Mouse (Mus musculus) ES-Bruce4 (cell line): ENCODE data around the gene Fam83g. TPM values are rescaled to one million over a fixed set of nuclear protein-coding genes. Genes with fewer than 3 reads are reported as not detected.

Source experiments
- H3K27ac ChIP-seq: 2 replicates; pipeline ENCODE4 v1.5.1; 2012; ENCODE audit warnings: low read length, inconsistent platforms; ENCODE audit not compliant: insufficient read depth
- H3K27me3 ChIP-seq: 2 replicates; pipeline ENCODE4 v1.6.1; 2012; ENCODE audit warnings: mild to moderate bottlenecking, low read length, inconsistent platforms; ENCODE audit not compliant: control insufficient read depth, poor library complexity, insufficient read depth, severe bottlenecking
- H3K36me3 ChIP-seq: 2 replicates; pipeline ENCODE4 v1.6.1; 2012; ENCODE audit warnings: inconsistent platforms, mild to moderate bottlenecking, low read length, moderate library complexity; ENCODE audit not compliant: control insufficient read depth, poor library complexity, insufficient read depth, severe bottlenecking
- H3K4me1 ChIP-seq: one replicate; pipeline ENCODE4 v1.8.1; 2011; ENCODE audit warnings: low read length; ENCODE audit not compliant: control insufficient read depth, insufficient read depth
- H3K4me3 ChIP-seq: 2 replicates; pipeline ENCODE4 v1.5.1; 2011; ENCODE audit warnings: low read depth, mild to moderate bottlenecking, low read length
- H3K9ac ChIP-seq: 2 replicates; pipeline ENCODE4 v1.6.1; 2012; ENCODE audit warnings: low read depth, mild to moderate bottlenecking, inconsistent platforms; ENCODE audit not compliant: poor library complexity, severe bottlenecking
- H3K9me3 ChIP-seq: replicated peaks from 2 replicates; pipeline ENCODE4 v1.6.1; 2012; ENCODE audit warnings: mild to moderate bottlenecking, low read length, inconsistent platforms; ENCODE audit not compliant: control insufficient read depth, poor library complexity, insufficient read depth, severe bottlenecking
- CTCF ChIP-seq: IDR thresholded peaks from one replicate; pipeline ENCODE4 v1.8.1; 2011; ENCODE audit warnings: low read depth, low read length
- EP300 ChIP-seq: IDR thresholded peaks from 2 replicates; pipeline ENCODE4 v1.6.1; 2011; ENCODE audit warnings: low read depth, low read length; ENCODE audit not compliant: insufficient read depth
- POLR2A ChIP-seq: IDR thresholded peaks from one replicate; pipeline ENCODE4 v1.8.1; 2011; ENCODE audit warnings: low read length; ENCODE audit not compliant: insufficient read depth
- polyA plus RNA-seq: library from polyadenylated mRNA; stranded (reverse); fragments of >200 nt; gene quantifications from 2 replicates; pipeline ENCODE4 v1.2.4, GENCODE M21; 2011; ENCODE audit warnings: low read depth; ENCODE audit not compliant: missing spikeins, insufficient read depth, insufficient read length

Gene Fam83g
- polyA plus RNA-seq, 1 experiment = 7.7 TPM

DNA sequence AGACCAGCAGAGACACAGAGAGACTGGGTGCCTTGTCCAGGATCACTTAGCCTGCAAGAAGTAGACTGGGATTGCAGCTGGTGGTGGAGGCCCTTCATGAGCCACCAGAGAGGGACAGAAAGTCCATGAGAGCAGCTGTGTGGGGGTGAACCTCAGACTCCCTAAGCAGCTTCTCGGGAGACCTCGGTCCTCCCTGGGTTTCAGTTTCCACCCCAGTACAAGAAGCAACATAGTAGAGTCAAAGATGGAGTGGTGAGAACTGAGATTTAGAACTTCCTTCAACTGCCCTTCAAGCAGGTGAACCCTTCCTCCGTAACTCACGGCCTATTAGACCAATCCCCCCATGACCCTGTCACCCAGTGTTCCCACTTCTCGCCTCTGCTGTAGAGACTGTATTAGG, 21.7 kb upstream of the Fam83g start:
- Histone ChIP-seq H3K27ac (no peak overlapping the region), H3K9me3 (no peaks in the 10 kb centered on the region), H3K27me3 (no peaks in the 10 kb centered on the region), H3K9ac (no peak overlapping the region), H3K4me1 (no peaks in the 10 kb centered on the region), H3K36me3 (no peaks in the 10 kb centered on the region), H3K4me3 (no peak overlapping the region)
- TF ChIP-seq POLR2A (no peak), EP300 (no peak), CTCF (no peak)

DNA sequence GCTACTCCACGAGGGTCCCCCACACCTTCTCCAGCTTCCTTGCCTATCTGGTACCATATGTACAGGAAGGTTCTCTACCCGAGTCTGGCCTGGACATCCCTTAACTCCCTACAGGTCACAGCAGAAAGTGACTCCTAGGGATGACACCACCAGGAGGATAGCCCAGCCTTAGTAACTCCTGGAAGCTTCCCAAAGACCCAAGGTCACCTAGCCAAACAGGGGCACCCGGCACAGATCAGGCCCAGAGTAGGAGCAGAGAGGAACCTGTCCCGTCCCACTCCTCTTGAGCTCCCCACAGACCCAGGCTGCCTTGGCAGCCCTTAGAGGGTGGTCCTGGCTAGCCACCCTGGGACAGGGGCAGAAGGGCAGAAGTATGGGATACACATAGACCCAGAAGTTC, 18.5 kb upstream of the Fam83g start:
- Histone ChIP-seq H3K9me3 (no peaks in the 10 kb centered on the region), H3K9ac (no peak overlapping the region), H3K27ac (no peak overlapping the region), H3K27me3 (no peaks in the 10 kb centered on the region), H3K4me1 (no peaks in the 10 kb centered on the region), H3K36me3 (no peaks in the 10 kb centered on the region), H3K4me3 (no peak overlapping the region)
- TF ChIP-seq EP300 = no peak

DNA sequence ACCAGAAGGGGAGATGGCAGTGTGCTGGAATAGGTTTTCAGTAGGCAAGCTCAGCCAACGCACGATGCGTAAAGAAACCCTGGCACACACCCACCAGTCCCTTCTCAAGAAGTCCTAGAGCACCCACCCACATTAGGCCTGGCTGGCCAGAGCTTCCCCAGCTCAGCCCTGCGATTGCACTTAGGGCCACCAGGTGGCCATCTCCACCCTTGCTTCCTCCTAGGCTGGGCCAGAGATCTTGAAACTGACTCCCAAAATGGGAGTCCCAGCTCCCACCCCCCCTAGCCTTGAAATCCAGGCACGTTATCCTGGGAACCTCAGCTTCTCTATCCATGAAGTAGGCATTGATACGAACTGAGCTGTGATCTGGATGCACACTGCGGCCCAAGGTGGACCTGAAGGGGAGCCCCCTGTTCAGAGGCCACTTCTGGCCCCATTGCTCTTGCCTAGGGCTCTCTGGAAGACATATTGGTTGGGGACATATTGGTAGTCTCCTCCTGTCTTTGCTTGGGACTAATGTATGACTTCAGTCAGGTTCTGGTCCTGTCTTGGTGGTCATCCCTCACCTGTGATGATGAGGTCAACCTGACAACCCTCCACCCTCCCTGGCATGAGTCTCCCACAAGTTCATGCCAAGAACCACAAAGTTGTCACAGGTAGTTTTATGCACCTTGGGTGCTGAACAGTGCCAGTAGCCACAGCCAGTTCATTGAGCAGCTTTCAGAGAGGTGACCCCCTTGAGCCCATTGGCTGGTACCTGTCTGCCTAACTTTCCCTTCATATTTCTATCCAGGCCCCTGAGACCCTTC, 17.7 kb upstream of the Fam83g start:
- H3K27me3 ChIP-seq = no peaks in the 10 kb centered on the region
- H3K9ac ChIP-seq = no peak overlapping the region
- H3K9me3 ChIP-seq = no peaks in the 10 kb centered on the region
- no peak overlapping the region for H3K27ac ChIP-seq
- H3K4me1 ChIP-seq = no peaks in the 10 kb centered on the region
- no peak for TF ChIP-seq EP300
- TF ChIP-seq CTCF = peak; percentile 80
- TF ChIP-seq POLR2A = no peak
- H3K4me3 ChIP-seq = no peak overlapping the region
- no peaks in the 10 kb centered on the region for H3K36me3 ChIP-seq

DNA sequence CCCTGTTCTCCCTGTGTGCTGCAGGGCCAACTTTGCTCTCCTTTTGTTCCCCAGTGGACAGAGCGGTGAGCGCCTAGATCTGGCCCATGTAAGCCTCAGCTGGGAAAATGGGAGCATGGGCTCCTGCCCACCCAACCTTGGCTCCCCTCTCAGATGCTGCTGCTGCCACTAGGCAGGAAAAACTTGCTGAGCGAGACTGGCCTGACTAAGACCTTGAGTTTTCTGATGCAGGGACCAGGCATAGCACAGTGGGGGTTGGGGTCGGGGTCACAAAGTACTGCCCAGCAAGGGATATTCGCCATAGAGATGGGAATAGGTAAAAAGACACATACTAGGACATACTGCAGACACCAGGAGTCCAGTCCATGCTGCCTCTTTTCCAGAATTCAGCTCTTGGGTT, 16.6 kb upstream of the Fam83g start:
- no peaks in the 10 kb centered on the region for H3K27me3 ChIP-seq
- no peak for TF ChIP-seq EP300
- no peak for TF ChIP-seq CTCF
- TF ChIP-seq POLR2A = no peak
- H3K9ac ChIP-seq = no peak overlapping the region
- no peaks in the 10 kb centered on the region for H3K36me3 ChIP-seq
- H3K4me1 ChIP-seq = no peaks in the 10 kb centered on the region
- H3K4me3 ChIP-seq = no peak overlapping the region
- no peaks in the 10 kb centered on the region for H3K9me3 ChIP-seq
- H3K27ac ChIP-seq = no peak overlapping the region

DNA sequence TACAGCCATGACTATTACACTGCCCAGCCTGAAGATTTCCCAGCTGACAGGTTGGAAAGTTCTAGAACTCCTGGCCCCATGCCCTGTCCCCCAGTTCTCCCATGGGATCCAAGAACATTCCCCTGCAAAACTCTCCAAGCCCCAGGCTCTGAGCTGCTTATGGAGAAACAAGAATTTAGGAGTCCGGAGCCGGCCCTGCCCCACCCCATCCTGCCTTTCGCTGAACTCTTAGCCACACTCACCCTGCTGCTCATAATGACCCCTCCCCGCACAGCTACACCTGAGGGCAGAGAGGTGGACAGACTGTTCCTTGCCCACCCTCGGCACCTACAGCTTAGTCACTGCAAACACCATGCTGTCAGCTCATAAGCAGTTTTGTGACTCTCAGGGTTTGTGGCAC, 16.1 kb upstream of the Fam83g start:
- H3K27me3 ChIP-seq = no peaks in the 10 kb centered on the region
- no peaks in the 10 kb centered on the region for H3K4me1 ChIP-seq
- H3K9me3 ChIP-seq = no peaks in the 10 kb centered on the region
- no peak for TF ChIP-seq CTCF
- no peak for TF ChIP-seq POLR2A
- no peak for TF ChIP-seq EP300
- no peak overlapping the region for H3K4me3 ChIP-seq
- H3K36me3 ChIP-seq = no peaks in the 10 kb centered on the region
- H3K9ac ChIP-seq = no peak overlapping the region
- H3K27ac ChIP-seq = no peak overlapping the region
